Mouse (Mus musculus): ENCODE data around the gene Ifitm1.

- TF ChIP-seq CTCF (IDR thresholded peaks at IDR 0.05) (no peak), EP300 (IDR thresholded peaks at IDR 0.05) (no peak)
These were observed 11.7 kb upstream of the Ifitm1 start for GRCm38 (mm10) chr7:140955342-140955741.
